8 mouse cellular contexts compared by ENCODE assay signal in the genomic region with DNA sequence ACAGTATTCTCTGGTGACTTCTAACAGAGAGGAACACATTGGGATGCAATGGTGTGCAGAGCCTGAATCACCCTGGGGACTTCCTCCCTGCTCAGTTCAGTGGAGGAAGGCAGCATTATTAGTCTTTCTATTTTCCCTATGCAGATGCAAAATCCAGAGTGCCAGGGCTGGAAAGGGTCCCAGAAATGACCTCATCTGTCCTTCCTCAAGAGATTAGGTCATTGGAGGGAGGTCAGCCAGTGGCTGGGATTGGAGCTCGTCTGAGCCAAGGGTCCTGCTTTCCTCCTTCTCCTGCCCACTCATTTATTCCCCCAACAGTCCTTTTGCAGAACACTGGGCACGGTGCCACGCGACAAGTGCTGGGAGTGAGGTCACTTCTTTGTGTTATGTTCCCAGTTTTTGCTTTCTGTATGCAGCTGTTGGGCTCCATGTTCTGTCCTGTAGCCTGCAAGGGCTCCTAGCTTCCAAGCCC. TPM values are rescaled to one million over a fixed set of nuclear protein-coding genes. Genes with fewer than 3 reads are reported as not detected.
DNase-seq lines count a peak whose midpoint lies in the region; ATAC-seq lines count a peak whose summit lies in the region.

No protein-coding gene starts in this region.

- ATAC-seq in cerebellum, adult (ENCODE audit: insufficient number of reproducible peaks, low FRiP score, low TSS enrichment): no peak

- peak; percentile 51 for DNase-seq in cerebellum, adult 11-12 months
- DNase-seq in cerebellum, postnatal 10 days: peak; percentile 91 to 94
- DNase-seq in heart, adult 18-20 months: peak; percentile 94 to 95
- peak; percentile 22 to 60 for DNase-seq in kidney, adult 8-10 months
- peak; percentile 63 to 76 for DNase-seq in left cerebral cortex, postnatal 25 days (ENCODE audit: low spot score in 2 of 2)
- peak; percentile 55 for DNase-seq in ovary, postnatal 10 days (ENCODE audit: low spot score)
- DNase-seq in c-Kit-positive CD71-positive TER-119-positive erythroid progenitor cells, embryonic 14.5 days (ENCODE audit: low spot score): no peak

- intact Hi-C loops in left cerebral cortex, postnatal 25 days (cut with DNase I): no loop called here

RNA-seq across cellular contexts. Expression of a gene that starts 25.9 kb away (rescaled TPM):
- 10 to 100 TPM in 1 of 2 experiments, 1 to 10 TPM in 1; 9.2 to 18.5 TPM for total RNA-seq in heart, adult 18-20 months (2021)
- 10 to 100 TPM; 37.1 to 41.6 TPM for total RNA-seq in left cerebral cortex, postnatal 25 days (2021)
